Mouse (Mus musculus) spleen, adult 2 months (tissue): Measurements from ENCODE around the gene Pkd2l1. TPM values are rescaled to one million over a fixed set of nuclear protein-coding genes. Genes with fewer than 3 reads are reported as not detected.

Experiments
- DNase-seq, 2 experiments: peaks; one replicate each; pipeline versions ENCODE4 v3.0.0 to v3.0.0-alpha.2; 2012 to 2021; ENCODE audit warnings: low spot score in 2 of 2, low read depth in 1 of 2
- H3K27ac ChIP-seq: fragments of 200-500 bp; 2 replicates; pipeline ENCODE4 v1.5.1; 2012; ENCODE audit warnings: low read length, inconsistent platforms; ENCODE audit not compliant: insufficient read depth
- H3K27me3 ChIP-seq: fragments of 200-500 bp; 2 replicates; pipeline ENCODE4 v1.6.1; 2012; ENCODE audit warnings: mild to moderate bottlenecking, moderate library complexity, low read length, inconsistent platforms; ENCODE audit not compliant: control insufficient read depth, insufficient read depth
- H3K36me3 ChIP-seq: fragments of 200-500 bp; 2 replicates; pipeline ENCODE4 v1.6.1; 2012; ENCODE audit warnings: mild to moderate bottlenecking, low read length, inconsistent platforms; ENCODE audit not compliant: control insufficient read depth, insufficient read depth
- H3K4me1 ChIP-seq: fragments of 200-500 bp; 2 replicates; pipeline ENCODE4 v1.6.1; 2011; ENCODE audit warnings: inconsistent platforms; ENCODE audit not compliant: control insufficient read depth, insufficient read depth, insufficient read length
- H3K4me3 ChIP-seq: fragments of 200-500 bp; 2 replicates; pipeline ENCODE4 v1.5.1; 2011; ENCODE audit warnings: mild to moderate bottlenecking, inconsistent platforms; ENCODE audit not compliant: insufficient read depth, insufficient read length; ENCODE audit errors: extremely low read depth
- CTCF ChIP-seq: fragments of 200-500 bp; IDR thresholded peaks from 2 replicates; pipeline ENCODE4 v1.5.1; 2011; ENCODE audit warnings: mild to moderate bottlenecking, inconsistent platforms; ENCODE audit not compliant: insufficient read depth, insufficient read length, insufficient replicate concordance; ENCODE audit errors: extremely low read depth
- POLR2A ChIP-seq: fragments of 200-500 bp; IDR thresholded peaks from 2 replicates; pipeline ENCODE4 v1.6.1; 2011; ENCODE audit warnings: low read depth, low read length, inconsistent platforms
- WGBS: fragments of 180-500 bp; shearing (Covaris S2); methylation state at CpG from one replicate; pipeline ENCODE4 v1.1.7; 2018; 5-methylcytosine and 5-hydroxymethylcytosine counted together
- polyA plus RNA-seq: library from polyadenylated mRNA; depleted of rRNA; stranded (reverse); fragments of >200 nt; gene quantifications from 2 replicates; pipeline ENCODE4 v1.2.3, GENCODE M21; 2012

The Pkd2l1 gene
- polyA plus RNA-seq, 1 experiment = not detected

DNA sequence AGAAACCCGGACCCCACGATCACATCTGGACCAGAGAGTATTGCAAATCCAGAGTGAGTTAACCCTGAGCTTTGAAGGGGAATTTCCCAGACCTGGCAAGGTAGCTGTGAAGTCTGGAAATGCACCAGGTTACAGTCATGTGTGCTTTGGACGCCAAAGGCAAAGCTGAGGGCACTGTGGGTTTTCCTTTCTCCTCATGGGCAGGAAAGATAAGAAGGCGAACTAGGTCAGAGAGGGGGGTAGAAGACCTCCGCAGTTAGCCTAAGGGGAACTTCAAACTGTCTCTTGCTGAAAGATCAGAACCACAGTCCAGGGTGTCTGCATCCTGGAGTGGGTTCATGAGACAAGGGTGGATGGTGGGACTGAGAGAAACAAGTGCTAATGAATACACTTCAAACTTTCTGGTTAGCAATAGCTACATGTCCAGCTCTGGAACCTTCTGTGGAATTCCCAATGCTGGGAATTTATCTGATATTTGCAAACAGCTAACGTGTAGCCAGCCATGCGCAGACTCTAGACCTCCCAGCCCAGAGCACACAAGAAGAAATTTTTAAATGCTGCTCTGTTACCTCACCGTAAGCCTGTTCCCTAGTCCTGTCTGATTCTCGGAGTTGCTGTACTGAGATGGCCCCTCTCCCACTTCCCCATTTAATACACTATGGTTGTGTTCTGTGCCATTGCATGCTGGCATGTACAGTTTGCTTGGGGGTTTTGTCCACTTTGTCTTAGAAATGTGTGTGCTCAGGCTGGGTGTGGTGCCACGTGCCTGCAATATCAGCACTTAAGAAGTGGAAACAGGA lies 5.0 kb upstream of the Pkd2l1 start:
- Histone ChIP-seq H3K27me3 (no peaks in the 10 kb centered on the region), H3K4me1 (no peaks in the 10 kb centered on the region), H3K36me3 (no peaks in the 10 kb centered on the region), H3K4me3 (no peak overlapping the region), H3K27ac (no peak overlapping the region)
- no peak for DNase-seq
- TF ChIP-seq POLR2A (no peak), CTCF (no peak)
- WGBS = 46% methylated on average over 10 of the region's 10 CpGs

DNA sequence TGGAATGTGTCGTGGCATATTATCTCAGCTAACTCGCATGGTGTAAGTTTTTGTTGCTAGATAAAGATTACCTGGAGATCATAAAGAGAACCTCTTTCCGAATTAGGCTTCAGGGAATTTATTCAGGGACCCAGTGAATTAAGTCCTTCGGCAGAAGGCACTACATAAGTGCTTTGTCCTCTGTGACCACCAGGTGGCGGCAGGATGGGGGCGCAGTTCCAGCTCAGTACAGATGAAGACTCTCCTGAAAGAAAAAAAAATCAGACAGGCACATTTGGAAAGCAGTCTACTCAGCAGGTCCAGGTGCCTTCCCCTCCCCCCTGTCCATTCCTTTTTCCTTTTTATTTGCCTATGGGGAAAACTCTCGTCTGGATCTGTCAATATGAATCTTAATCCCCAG lies 2.9 kb upstream of the Pkd2l1 start:
- H3K27me3 ChIP-seq = no peaks in the 10 kb centered on the region
- H3K4me3 ChIP-seq = no peak overlapping the region
- 22% methylated on average over 7 of the region's 7 CpGs for WGBS
- peak; percentile 11 to 60 for DNase-seq
- no peak overlapping the region for H3K27ac ChIP-seq
- no peaks in the 10 kb centered on the region for H3K36me3 ChIP-seq
- H3K4me1 ChIP-seq = no peaks in the 10 kb centered on the region
- TF ChIP-seq CTCF (peak; percentile 72; the same call in 1 of the 2 replicates), POLR2A (no peak)

DNA sequence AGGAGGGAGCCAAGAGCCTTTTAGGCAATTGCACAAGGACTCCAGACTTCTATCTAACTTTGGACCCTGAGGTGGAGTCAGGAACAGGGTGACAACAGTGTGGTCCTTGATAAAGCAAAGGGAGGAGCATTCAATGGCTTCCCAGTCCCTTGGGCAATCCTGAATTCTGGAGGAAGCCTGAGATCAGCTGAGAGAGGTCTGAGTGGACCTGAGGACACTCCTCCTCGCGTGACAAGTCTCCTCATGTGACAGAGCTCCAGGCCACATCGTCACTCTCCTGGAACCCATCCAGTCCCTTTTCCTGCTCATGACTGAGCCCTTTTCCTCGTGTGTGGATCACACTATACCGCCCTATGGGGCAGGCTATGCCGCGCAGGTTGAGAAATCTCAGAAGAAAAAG lies 1.7 kb upstream of the Pkd2l1 start:
- H3K4me1 ChIP-seq = no peaks in the 10 kb centered on the region
- H3K4me3 ChIP-seq = no peak overlapping the region
- 65% methylated on average over 7 of the region's 7 CpGs for WGBS
- H3K27ac ChIP-seq = no peak overlapping the region
- DNase-seq = no peak
- H3K27me3 ChIP-seq = no peaks in the 10 kb centered on the region
- no peaks in the 10 kb centered on the region for H3K36me3 ChIP-seq
- TF ChIP-seq POLR2A (no peak), CTCF (no peak)

DNA sequence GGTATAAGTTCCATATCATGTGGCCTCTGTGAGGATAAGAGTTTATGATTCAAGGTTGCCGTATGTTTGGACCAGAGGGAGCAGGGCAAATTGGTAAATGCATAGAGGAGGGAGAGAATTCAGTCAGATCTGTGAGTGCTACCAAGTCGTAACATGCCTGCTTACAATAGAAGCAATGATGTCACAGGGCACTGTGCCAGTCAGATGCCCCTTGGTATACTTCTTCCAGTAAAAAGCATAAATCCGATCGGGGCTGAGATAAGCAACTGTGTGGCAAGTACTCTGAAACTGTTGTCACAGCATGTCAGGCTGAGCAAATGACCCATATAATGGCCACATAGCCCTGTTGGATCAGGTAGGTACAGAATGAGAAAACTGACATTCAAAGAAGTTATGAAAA lies 3.2 kb downstream of the Pkd2l1 start:
- Histone ChIP-seq H3K27ac (no peak overlapping the region), H3K36me3 (no peaks in the 10 kb centered on the region), H3K27me3 (no peaks in the 10 kb centered on the region), H3K4me1 (no peaks in the 10 kb centered on the region), H3K4me3 (no peak overlapping the region)
- TF ChIP-seq CTCF (no peak), POLR2A (no peak)
- no peak for DNase-seq
- WGBS = 91% methylated on average over 4 of the region's 4 CpGs

DNA sequence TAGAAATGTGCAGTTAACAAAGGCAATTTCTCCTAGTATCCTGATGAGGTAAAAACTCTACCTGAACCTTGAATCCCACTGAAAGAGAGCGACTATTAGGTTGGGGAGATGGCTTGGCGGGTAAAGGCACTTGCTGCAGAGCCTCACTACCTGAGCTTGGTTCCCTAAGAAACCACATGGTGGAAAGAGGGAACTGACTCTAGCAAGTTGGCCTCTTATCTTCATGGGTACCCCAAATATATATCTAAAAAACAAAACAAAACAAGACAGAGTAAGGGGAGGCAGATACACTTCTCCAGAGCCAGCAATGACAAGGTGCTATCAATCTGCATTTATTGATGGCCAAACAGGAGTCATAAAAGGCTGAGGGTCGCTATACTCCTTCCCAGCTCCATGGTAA lies 8.3 kb downstream of the Pkd2l1 start:
- H3K4me3 ChIP-seq = no peak overlapping the region
- no peak for DNase-seq
- H3K4me1 ChIP-seq = no peaks in the 10 kb centered on the region
- H3K27ac ChIP-seq = no peak overlapping the region
- no peaks in the 10 kb centered on the region for H3K27me3 ChIP-seq
- H3K36me3 ChIP-seq = no peaks in the 10 kb centered on the region
- no peak for TF ChIP-seq POLR2A
- TF ChIP-seq CTCF = no peak
- WGBS = 73% methylated on average over 3 of the region's 3 CpGs

DNA sequence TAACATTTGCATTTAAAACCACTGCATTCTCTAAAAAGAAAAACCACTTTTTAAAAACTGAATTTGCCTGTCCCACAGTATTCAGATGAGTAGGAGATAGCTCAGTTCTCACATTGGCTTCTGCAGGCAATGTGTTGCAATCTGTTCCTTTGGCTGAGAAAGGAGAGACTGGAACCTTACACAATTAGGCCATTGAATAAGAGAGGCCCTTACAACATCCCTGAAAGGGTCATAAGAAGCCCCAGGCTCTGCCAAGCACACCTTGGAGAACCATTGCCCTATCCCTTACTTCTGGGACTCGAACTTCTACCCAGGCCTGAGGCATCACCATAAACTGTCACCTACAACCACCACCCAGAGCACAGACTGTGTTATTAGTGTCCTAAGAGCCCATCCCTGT lies 11.7 kb downstream of the Pkd2l1 start:
- DNase-seq = no peak
- Histone ChIP-seq H3K4me1 (no peaks in the 10 kb centered on the region), H3K4me3 (no peak overlapping the region), H3K27ac (no peak overlapping the region), H3K36me3 (no peaks in the 10 kb centered on the region), H3K27me3 (no peaks in the 10 kb centered on the region)
- TF ChIP-seq CTCF = no peak
- no peak for TF ChIP-seq POLR2A
- WGBS = 86% methylated on average over 1 of the region's 1 CpGs

DNA sequence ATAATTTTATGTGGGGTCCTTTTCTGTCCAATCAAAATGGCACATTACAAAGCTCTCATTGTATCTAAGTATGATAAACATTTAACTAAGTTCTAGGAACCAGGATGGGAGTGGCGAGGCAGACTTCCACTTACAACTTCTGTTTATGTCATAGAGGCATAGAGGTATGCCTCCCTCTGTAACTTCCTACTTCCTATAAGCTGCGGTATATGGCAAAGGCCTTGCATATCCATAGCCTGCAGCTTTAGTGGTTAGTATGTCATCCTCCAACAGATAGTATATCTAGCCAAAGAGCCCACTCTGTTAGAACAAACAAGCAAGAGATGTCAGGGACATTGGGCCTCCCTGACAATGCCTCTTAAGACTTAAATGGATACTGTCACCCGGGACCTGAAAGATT lies 15.5 kb downstream of the Pkd2l1 start:
- Histone ChIP-seq H3K27ac (no peak overlapping the region), H3K4me3 (no peak overlapping the region), H3K27me3 (no peaks in the 10 kb centered on the region), H3K4me1 (no peaks in the 10 kb centered on the region), H3K36me3 (no peaks in the 10 kb centered on the region)
- TF ChIP-seq CTCF = no peak
- TF ChIP-seq POLR2A = no peak
- DNase-seq = no peak
- 75% methylated on average over 3 of the region's 3 CpGs for WGBS
